Mouse (Mus musculus) v-Abl transformed pro-B cells (cell line): Measurements from ENCODE around the gene Abl1.

ENCODE experiments used
- in situ Hi-C, 2 experiments: fragments of 400-800 bp; cut with MboI; formaldehyde crosslinking; loops; one replicate each; pipeline ENCODE4 v1.15.1; 2025; ENCODE audit not compliant: unreplicated experiment in 2 of 2

Gene Abl1

GRCm38 (mm10) chr2:31681731-31682235, 6.4 kb upstream of the Abl1 start:
- in situ Hi-C loops: loop anchor here (5.0 to 25.0 kb wide), 4 partner anchors 203 to 456 kb away; partner anchors contain the start of gene Lamc3 (in 1 of the 2)

GRCm38 (mm10) chr2:31683666-31684065, 4.5 kb upstream of the Abl1 start:
- in situ Hi-C loops: loop anchor here (5.0 to 25.0 kb wide), 4 partner anchors 201 to 454 kb away; partner anchors contain the start of gene Lamc3 (in 1 of the 2)

GRCm38 (mm10) chr2:31689045-31689444, 869 bp downstream of the Abl1 start:
- in situ Hi-C loops: loop anchor here (5.0 to 25.0 kb wide), 6 partner anchors 98 to 448 kb away; partner anchors contain the start of gene Lamc3 (in 2 of the 2)

GRCm38 (mm10) chr2:31690063-31690462, 1.9 kb downstream of the Abl1 start:
- in situ Hi-C loops: loop anchor here in 1 of 2 experiments (25.0 kb wide), 1 partner anchor 447 kb away; no protein-coding TSS in a partner anchor

- in situ Hi-C loops: loop anchor here in 1 of 2 experiments (25.0 kb wide), 1 partner anchor 439 kb away; no protein-coding TSS in a partner anchor
Observed at GRCm38 (mm10) chr2:31698209-31698608, 10.0 kb downstream of the Abl1 start.

GRCm38 (mm10) chr2:31700545-31701446, 12.6 kb downstream of the Abl1 start:
- in situ Hi-C loops: no loop called here

GRCm38 (mm10) chr2:31703226-31703625, 15.1 kb downstream of the Abl1 start:
- in situ Hi-C loops: no loop called here

GRCm38 (mm10) chr2:31705914-31706313, 17.7 kb downstream of the Abl1 start:
- in situ Hi-C loops: no loop called here

- in situ Hi-C loops: no loop called here
Observed at GRCm38 (mm10) chr2:31706531-31706930, 18.4 kb downstream of the Abl1 start.

GRCm38 (mm10) chr2:31712716-31713115, 24.5 kb downstream of the Abl1 start:
- in situ Hi-C loops: no loop called here

GRCm38 (mm10) chr2:31713813-31714212, 25.6 kb downstream of the Abl1 start:
- in situ Hi-C loops: no loop called here

GRCm38 (mm10) chr2:31714780-31715179, 26.6 kb downstream of the Abl1 start:
- in situ Hi-C loops: no loop called here

- in situ Hi-C loops: no loop called here
Observed at GRCm38 (mm10) chr2:31715985-31716384, 27.8 kb downstream of the Abl1 start.

- in situ Hi-C loops: no loop called here
Observed at GRCm38 (mm10) chr2:31719202-31719880, 31.2 kb downstream of the Abl1 start.

- in situ Hi-C loops: loop anchor here in 1 of 2 experiments (10.0 kb wide), 1 partner anchor 55 kb away; no protein-coding TSS in a partner anchor
Observed at GRCm38 (mm10) chr2:31719944-31720343, 31.8 kb downstream of the Abl1 start.

- in situ Hi-C loops: loop anchor here in 1 of 2 experiments (10.0 kb wide), 1 partner anchor 54 kb away; no protein-coding TSS in a partner anchor
Observed at GRCm38 (mm10) chr2:31720783-31721182, 32.6 kb downstream of the Abl1 start.

- in situ Hi-C loops: loop anchor here in 1 of 2 experiments (10.0 kb wide), 1 partner anchor 50 kb away; no protein-coding TSS in a partner anchor
Observed at GRCm38 (mm10) chr2:31724730-31725490, 36.7 kb downstream of the Abl1 start.

GRCm38 (mm10) chr2:31727576-31728277, 39.6 kb downstream of the Abl1 start:
- in situ Hi-C loops: loop anchor here in 1 of 2 experiments (10.0 kb wide), 1 partner anchor 47 kb away; no protein-coding TSS in a partner anchor

- in situ Hi-C loops: no loop called here
Observed at GRCm38 (mm10) chr2:31730640-31731039, 42.5 kb downstream of the Abl1 start.
